Mouse (Mus musculus) bone marrow macrophage, adult 2 months (primary cell): Measurements from ENCODE around the gene Kif5c.

Experiments used
- CTCF ChIP-seq: IDR thresholded peaks from 2 replicates; pipeline ENCODE4 v1.5.1; 2012; ENCODE audit warnings: low read depth, mild to moderate bottlenecking, low read length, moderate library complexity
- POLR2A ChIP-seq: IDR thresholded peaks from 2 replicates; pipeline ENCODE4 v1.6.1; 2012; ENCODE audit warnings: mild to moderate bottlenecking, low read depth, low read length, borderline replicate concordance

GRCm38 (mm10) chr2:49770440-49770839, 151.3 kb downstream of the Kif5c start:
- no peak for TF ChIP-seq CTCF
- no peak for TF ChIP-seq POLR2A
